Mouse (Mus musculus) embryonic facial prominence, embryonic 14.5 days (tissue): Measurements from ENCODE around the gene Kyat3. TPM values are rescaled to one million over a fixed set of nuclear protein-coding genes. Genes with fewer than 3 reads are reported as not detected.
A peak's percentile ranks its signal among the peaks of the same experiment; 100 is the strongest.
"Not testable (repeated sequence)": the region's sequence is repeated elsewhere in the genome, so short reads cannot be mapped to it uniquely, and the experiment has no call there.

Source experiments
- ATAC-seq: fragments of 200-750 bp; cut with Nextera tagmentation; 2 replicates; pipeline ENCODE4 v1.8.0; 2017; ENCODE audit warnings: low read depth, moderate number of reproducible peaks, moderate TSS enrichment
- DNase-seq: peaks from one replicate; pipeline ENCODE4 v3.0.0-alpha.2; 2015; ENCODE audit warnings: low spot score
- H3K27ac ChIP-seq: fragments of 300-500 bp; sonication (generic); replicated peaks from 2 replicates; pipeline ENCODE4 v1.5.1; 2014; ENCODE audit warnings: low read depth, mild to moderate bottlenecking, low read length, moderate library complexity
- H3K27me3 ChIP-seq: fragments of 300-500 bp; sonication (generic); replicated peaks from 2 replicates; pipeline ENCODE4 v1.6.1; 2014; ENCODE audit warnings: low read length; ENCODE audit not compliant: control insufficient read depth, insufficient read depth
- H3K36me3 ChIP-seq: fragments of 300-500 bp; sonication (generic); 2 replicates; pipeline ENCODE4 v1.6.1; 2014; ENCODE audit warnings: low read length, mixed read lengths; ENCODE audit not compliant: control insufficient read depth, insufficient read depth
- H3K4me1 ChIP-seq: fragments of 300-500 bp; sonication (generic); 2 replicates; pipeline ENCODE4 v1.6.1; 2014; ENCODE audit warnings: antibody characterized with exemption, low read length; ENCODE audit not compliant: control insufficient read depth, insufficient read depth
- H3K4me2 ChIP-seq: fragments of 300-500 bp; sonication (generic); 2 replicates; pipeline ENCODE4 v1.6.1; 2014; ENCODE audit warnings: low read depth, mild to moderate bottlenecking, low read length, moderate library complexity, mixed read lengths
- H3K4me3 ChIP-seq: fragments of 300-500 bp; sonication (generic); 2 replicates; pipeline ENCODE4 v1.5.1; 2014; ENCODE audit warnings: low read depth, mild to moderate bottlenecking, low read length
- H3K9ac ChIP-seq: fragments of 300-500 bp; sonication (generic); 2 replicates; pipeline ENCODE4 v1.6.1; 2014; ENCODE audit warnings: low read depth, mild to moderate bottlenecking, low read length, moderate library complexity, mixed read lengths
- H3K9me3 ChIP-seq: fragments of 300-500 bp; sonication (generic); 2 replicates; pipeline ENCODE4 v1.6.1; 2016; ENCODE audit warnings: low read length; ENCODE audit not compliant: control insufficient read depth
- WGBS: fragments of 180-500 bp; shearing (Covaris S2); extraction: QIAGEN DNeasy Blood & Tissue Kit; methylation state at CpG from one replicate; pipeline ENCODE4 v1.1.7; 2014; 5-methylcytosine and 5-hydroxymethylcytosine counted together
- polyA plus RNA-seq: library from polyadenylated mRNA; unstranded; fragments of >200 nt; fragmentation: Nextera tagmentation; extraction: Ambion mirVana; gene quantifications from 2 replicates; pipeline ENCODE4 v1.2.1, GENCODE M21; 2014

The Kyat3 gene
- polyA plus RNA-seq, 1 experiment from 2014 or later = 14.9 TPM

- not testable (repeated sequence) for H3K36me3 ChIP-seq, H3K4me3 ChIP-seq, H3K9ac ChIP-seq, H3K27me3 ChIP-seq, H3K27ac ChIP-seq, ATAC-seq, H3K4me1 ChIP-seq, H3K9me3 ChIP-seq, H3K4me2 ChIP-seq, DNase-seq
- 86% methylated on average over 10 of the region's 13 CpGs for WGBS
These were observed 7.5 kb downstream of the Kyat3 start for GRCm38 (mm10) chr3:142708181-142708848.

GRCm38 (mm10) chr3:142708849-142709419, 8.1 kb downstream of the Kyat3 start:
- Histone ChIP-seq H3K4me2 (no peak overlapping the region), H3K4me1 (no peaks in the 10 kb centered on the region), H3K27me3 (no peaks in the 10 kb centered on the region), H3K27ac (no peak overlapping the region), H3K36me3 (no peaks in the 10 kb centered on the region), H3K4me3 (no peak overlapping the region), H3K9ac (no peak overlapping the region), H3K9me3 (peaks cover 13% of the 10 kb centered on the region)
- 45% methylated on average over 13 of the region's 13 CpGs for WGBS
- DNase-seq (peak; percentile 71), ATAC-seq (0 out of 2 replicates have a peak, but pooled peaks have one; percentile 26)

- Histone ChIP-seq H3K4me1 (no peaks in the 10 kb centered on the region), H3K36me3 (no peaks in the 10 kb centered on the region), H3K9me3 (0 out of 2 replicates have a peak, but pooled peaks cover 8% of the 10 kb centered on the region), H3K4me3 (no peak overlapping the region), H3K27me3 (no peaks in the 10 kb centered on the region), H3K4me2 (no peak overlapping the region), H3K27ac (no peak overlapping the region), H3K9ac (no peak overlapping the region)
- DNase-seq (peak; percentile 40), ATAC-seq (0 out of 2 replicates have a peak, but pooled peaks have one; percentile 15)
- WGBS = 24% methylated on average over 10 of the region's 10 CpGs
These were observed 9.6 kb downstream of the Kyat3 start for GRCm38 (mm10) chr3:142710360-142711007.

GRCm38 (mm10) chr3:142711372-142711771, 10.5 kb downstream of the Kyat3 start:
- WGBS = 94% methylated on average over 5 of the region's 5 CpGs
- Histone ChIP-seq H3K4me2 (no peak overlapping the region), H3K36me3 (no peaks in the 10 kb centered on the region), H3K9me3 (0 out of 2 replicates have a peak, but pooled peaks cover 8% of the 10 kb centered on the region), H3K27ac (no peak overlapping the region), H3K9ac (no peak overlapping the region), H3K4me3 (no peak overlapping the region), H3K27me3 (no peaks in the 10 kb centered on the region), H3K4me1 (no peaks in the 10 kb centered on the region)
- no peak for DNase-seq
- ATAC-seq = no peak

- not testable (repeated sequence) for H3K36me3 ChIP-seq, H3K9ac ChIP-seq, H3K4me3 ChIP-seq, H3K27me3 ChIP-seq, H3K4me1 ChIP-seq, DNase-seq, H3K4me2 ChIP-seq, H3K27ac ChIP-seq, H3K9me3 ChIP-seq, ATAC-seq
- 89% methylated on average over 18 of the region's 18 CpGs for WGBS
These were observed 11.7 kb downstream of the Kyat3 start for GRCm38 (mm10) chr3:142712401-142713040.

GRCm38 (mm10) chr3:142725481-142725880, 24.6 kb downstream of the Kyat3 start:
- H3K36me3 ChIP-seq = peaks cover 8% of the 10 kb centered on the region; the same call in 1 of the 2 replicates
- H3K27ac ChIP-seq = no peak overlapping the region
- no peak overlapping the region for H3K9ac ChIP-seq
- H3K4me1 ChIP-seq = no peaks in the 10 kb centered on the region
- ATAC-seq = no peak
- H3K9me3 ChIP-seq = no peaks in the 10 kb centered on the region
- WGBS = 75% methylated on average over 2 of the region's 2 CpGs
- no peak overlapping the region for H3K4me3 ChIP-seq
- DNase-seq = no peak
- no peaks in the 10 kb centered on the region for H3K27me3 ChIP-seq
- no peak overlapping the region for H3K4me2 ChIP-seq

- H3K27ac ChIP-seq = peak overlapping the region; percentile 44; the same call in 1 of the 2 replicates
- H3K4me3 ChIP-seq = no peak overlapping the region
- 84% methylated on average over 22 of the region's 22 CpGs for WGBS
- H3K27me3 ChIP-seq = no peaks in the 10 kb centered on the region
- H3K4me2 ChIP-seq = no peak overlapping the region
- peaks cover 8% of the 10 kb centered on the region; the same call in 1 of the 2 replicates for H3K36me3 ChIP-seq
- no peaks in the 10 kb centered on the region for H3K9me3 ChIP-seq
- H3K4me1 ChIP-seq = no peaks in the 10 kb centered on the region
- no peak overlapping the region for H3K9ac ChIP-seq
- DNase-seq = peak; percentile 55
- no peak for ATAC-seq
These were observed 25.3 kb downstream of the Kyat3 start for GRCm38 (mm10) chr3:142725969-142726672.

GRCm38 (mm10) chr3:142734291-142734690, 33.4 kb downstream of the Kyat3 start:
- no peak overlapping the region for H3K4me3 ChIP-seq
- no peak overlapping the region for H3K9ac ChIP-seq
- 0 out of 2 replicates have a peak, but pooled peaks cover 5% of the 10 kb centered on the region for H3K36me3 ChIP-seq
- no peak overlapping the region for H3K4me2 ChIP-seq
- no peak for DNase-seq
- no peaks in the 10 kb centered on the region for H3K27me3 ChIP-seq
- 81% methylated on average over 12 of the region's 12 CpGs for WGBS
- ATAC-seq = no peak
- no peaks in the 10 kb centered on the region for H3K9me3 ChIP-seq
- H3K4me1 ChIP-seq = no peaks in the 10 kb centered on the region
- no peak overlapping the region for H3K27ac ChIP-seq
